In genomic region chr5:118029035-118029408, GRCm38 (mm10) we compare ENCODE assay signal across 8 mouse cellular contexts. TPM values are rescaled to one million over a fixed set of nuclear protein-coding genes. Genes with fewer than 3 reads are reported as not detected.
DNase-seq lines count a peak whose midpoint lies in the region; ATAC-seq and TF ChIP-seq lines count a peak whose summit lies in the region.

No protein-coding gene starts in this region.

- H3K9me3 ChIP-seq in kidney, embryonic 15.5 days (replicated peaks) = no peaks in the 10 kb centered on the region
- H3K9me3 ChIP-seq in hindbrain, embryonic 16.5 days (ENCODE audit: control insufficient read depth, low read length) = no peaks in the 10 kb centered on the region
- no peaks in the 10 kb centered on the region for H3K9me3 ChIP-seq in midbrain, embryonic 15.5 days

- peak overlapping the region; percentile 100 for H3K4me2 ChIP-seq in kidney, embryonic 15.5 days
- peak overlapping the region; percentile 100 for H3K4me2 ChIP-seq in hindbrain, embryonic 16.5 days (ENCODE audit: low read length)
- peak overlapping the region; percentile 100 for H3K4me2 ChIP-seq in midbrain, embryonic 15.5 days

- 5% methylated on average over 12 of the region's 12 CpGs for WGBS in kidney, embryonic 15.5 days
- WGBS in hindbrain, embryonic 16.5 days = 7% methylated on average over 12 of the region's 12 CpGs
- WGBS in midbrain, embryonic 15.5 days = 7% methylated on average over 12 of the region's 12 CpGs

- H3K4me3 ChIP-seq in kidney, embryonic 15.5 days (replicated peaks) = peak overlapping the region; percentile 70
- peak overlapping the region; percentile 39 for H3K4me3 ChIP-seq in cortical plate, adult 2 months (ENCODE audit: insufficient read depth, low read length)
- H3K4me3 ChIP-seq in hindbrain, embryonic 16.5 days (ENCODE audit: low read length) = peak overlapping the region; percentile 77
- peak overlapping the region; percentile 76 for H3K4me3 ChIP-seq in midbrain, embryonic 15.5 days

- ATAC-seq in kidney, embryonic 15.5 days (replicated peaks; ENCODE audit: low FRiP score) = peak; percentile 12; the same call in 1 of the 2 replicates
- ATAC-seq in hindbrain, embryonic 16.5 days = 0 out of 2 replicates have a peak, but pooled peaks have one; percentile 18
- ATAC-seq in midbrain, embryonic 15.5 days (replicated peaks) = 0 out of 2 replicates have a peak, but pooled peaks have one; percentile 32

- no peak overlapping the region for H3K9ac ChIP-seq in kidney, embryonic 15.5 days
- H3K9ac ChIP-seq in hindbrain, embryonic 16.5 days (ENCODE audit: low read depth, low read length) = no peak overlapping the region; the same call in none of the 2 replicates
- H3K9ac ChIP-seq in midbrain, embryonic 15.5 days = no peak overlapping the region

- no peak for TF ChIP-seq POLR2A in cortical plate, adult 2 months (IDR thresholded peaks at IDR 0.05; ENCODE audit: extremely low read depth, insufficient read depth, low read length)

- no peak for TF ChIP-seq CTCF in cortical plate, adult 2 months (IDR thresholded peaks at IDR 0.05; ENCODE audit: extremely low read depth, insufficient read depth, low read length)

- no peaks in the 10 kb centered on the region for H3K36me3 ChIP-seq in kidney, embryonic 15.5 days
- H3K36me3 ChIP-seq in hindbrain, embryonic 16.5 days (ENCODE audit: control insufficient read depth, insufficient read depth, low read length) = no peaks in the 10 kb centered on the region
- no peaks in the 10 kb centered on the region for H3K36me3 ChIP-seq in midbrain, embryonic 15.5 days (replicated peaks)

- H3K27me3 ChIP-seq in kidney, embryonic 15.5 days = peaks cover 61% of the 10 kb centered on the region
- H3K27me3 ChIP-seq in hindbrain, embryonic 16.5 days (replicated peaks; ENCODE audit: control insufficient read depth, insufficient read depth, low read length) = peaks cover 36% of the 10 kb centered on the region
- peaks cover 47% of the 10 kb centered on the region for H3K27me3 ChIP-seq in midbrain, embryonic 15.5 days (replicated peaks)

- H3K27ac ChIP-seq in kidney, embryonic 15.5 days = no peak overlapping the region
- no peak overlapping the region for H3K27ac ChIP-seq in cortical plate, adult 2 months (ENCODE audit: insufficient read depth, low read length)
- H3K27ac ChIP-seq in hindbrain, embryonic 16.5 days (ENCODE audit: low read depth, low read length) = no peak overlapping the region
- H3K27ac ChIP-seq in midbrain, embryonic 15.5 days = no peak overlapping the region

- H3K4me1 ChIP-seq in kidney, embryonic 15.5 days = peaks cover 40% of the 10 kb centered on the region
- peaks cover 2% of the 10 kb centered on the region; the same call in 1 of the 2 replicates for H3K4me1 ChIP-seq in cortical plate, adult 2 months (ENCODE audit: control insufficient read depth, insufficient read depth, low read length)
- peaks cover 30% of the 10 kb centered on the region for H3K4me1 ChIP-seq in hindbrain, embryonic 16.5 days (ENCODE audit: control insufficient read depth, insufficient read depth, low read depth, low read length)
- peaks cover 36% of the 10 kb centered on the region for H3K4me1 ChIP-seq in midbrain, embryonic 15.5 days

- no peak for DNase-seq in kidney, postnatal 25 days
- DNase-seq in right cerebral cortex, postnatal 10 days (ENCODE audit: low spot score in 2 of 2) = no peak
- no peak for DNase-seq in right cerebral cortex, postnatal 14 days
- DNase-seq in c-Kit-positive CD71-positive TER-119-positive erythroid progenitor cells, embryonic 14.5 days (ENCODE audit: low spot score) = no peak

RNA-seq across cellular contexts. Expression of gene Tesc, which starts 1.5 kb away (rescaled TPM):
- 17.1 and 18.6 TPM in 2 replicates for polyA plus RNA-seq in kidney, embryonic 15.5 days (2015; fragmentation: Nextera tagmentation; extraction: Ambion mirVana)
- polyA plus RNA-seq in cortical plate, adult 2 months (2012; rRNA removed) = 47.6 and 54.6 TPM in 2 replicates
- polyA plus RNA-seq in hindbrain, embryonic 16.5 days (2015; fragmentation: Nextera tagmentation; extraction: Ambion mirVana) = 4.1 and 5.4 TPM in 2 replicates
- 6.5 and 7.9 TPM in 2 replicates for polyA plus RNA-seq in midbrain, embryonic 15.5 days (2015; fragmentation: Nextera tagmentation; extraction: Ambion mirVana)

RNA-seq across cellular contexts. Expression of gene Fbxo21, which starts 52.5 kb away (rescaled TPM):
- polyA plus RNA-seq in kidney, embryonic 15.5 days (2015; fragmentation: Nextera tagmentation; extraction: Ambion mirVana) = 75.7 and 78.9 TPM in 2 replicates
- polyA plus RNA-seq in cortical plate, adult 2 months (2012; rRNA removed) = 90.4 and 92.1 TPM in 2 replicates
- polyA plus RNA-seq in hindbrain, embryonic 16.5 days (2015; fragmentation: Nextera tagmentation; extraction: Ambion mirVana) = 151 and 167 TPM in 2 replicates
- 179 and 183 TPM in 2 replicates for polyA plus RNA-seq in midbrain, embryonic 15.5 days (2015; fragmentation: Nextera tagmentation; extraction: Ambion mirVana)
